Mouse (Mus musculus): Measurements from ENCODE around the gene Tgm4.

GRCm38 (mm10) chr9:123085373-123085772, 50.8 kb downstream of the Tgm4 start:
- TF ChIP-seq CTCF (IDR thresholded peaks at IDR 0.05; ENCODE audit: control insufficient read depth, insufficient read depth, insufficient replicate concordance, low read depth, low read length) (no peak), POLR2A (IDR thresholded peaks at IDR 0.05; ENCODE audit: control insufficient read depth, low read depth, low read length) (no peak)

Data from testis, adult 2 months (tissue).